Mouse (Mus musculus) v-Abl transformed pro-B cells (cell line): ENCODE measurements around the gene Aldh3b3.
"Not testable (repeated sequence)": the region's sequence is repeated elsewhere in the genome, so short reads cannot be mapped to it uniquely, and the experiment has no call there.

Experiments
- in situ Hi-C, 2 experiments: fragments of 400-800 bp; cut with MboI; formaldehyde crosslinking; loops; one replicate each; pipeline ENCODE4 v1.15.1; 2025; ENCODE audit not compliant: unreplicated experiment in 2 of 2

The Aldh3b3 gene

DNA sequence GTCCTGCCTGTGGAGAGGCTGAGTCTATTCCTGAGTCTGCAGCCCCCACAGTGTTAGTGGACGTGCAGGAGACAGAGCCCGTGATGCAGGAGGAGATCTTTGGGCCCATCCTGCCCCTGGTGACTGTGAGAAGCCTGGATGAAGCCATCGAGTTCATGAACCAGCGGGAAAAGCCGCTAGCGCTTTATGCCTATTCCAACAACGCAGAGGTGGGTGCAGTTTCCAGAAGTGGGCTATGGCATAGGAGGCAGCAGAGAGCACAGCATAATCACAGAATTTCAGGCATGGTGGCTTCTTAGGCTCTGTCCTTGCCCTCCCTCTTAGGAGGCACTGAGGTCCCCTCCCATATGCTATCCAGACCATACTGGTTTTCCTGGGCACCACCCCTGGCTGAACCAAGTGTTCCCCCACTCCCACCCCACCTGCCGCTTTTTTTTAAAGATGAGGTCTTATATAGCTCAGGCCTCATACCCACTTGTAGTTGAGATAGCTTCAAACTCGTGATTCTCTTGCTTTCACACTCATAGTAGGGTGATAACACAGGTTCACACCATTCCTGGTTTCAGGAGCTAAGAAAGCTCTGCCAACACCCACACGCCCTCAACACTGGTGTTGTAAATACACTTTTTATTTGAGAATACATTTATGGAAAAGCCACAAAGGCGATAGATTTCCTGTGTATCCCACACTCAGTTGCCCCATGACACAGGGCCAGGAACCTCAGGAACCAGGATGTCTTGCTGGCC is 8.1 kb downstream of the Aldh3b3 start:
- in situ Hi-C loops: no loop called here

DNA sequence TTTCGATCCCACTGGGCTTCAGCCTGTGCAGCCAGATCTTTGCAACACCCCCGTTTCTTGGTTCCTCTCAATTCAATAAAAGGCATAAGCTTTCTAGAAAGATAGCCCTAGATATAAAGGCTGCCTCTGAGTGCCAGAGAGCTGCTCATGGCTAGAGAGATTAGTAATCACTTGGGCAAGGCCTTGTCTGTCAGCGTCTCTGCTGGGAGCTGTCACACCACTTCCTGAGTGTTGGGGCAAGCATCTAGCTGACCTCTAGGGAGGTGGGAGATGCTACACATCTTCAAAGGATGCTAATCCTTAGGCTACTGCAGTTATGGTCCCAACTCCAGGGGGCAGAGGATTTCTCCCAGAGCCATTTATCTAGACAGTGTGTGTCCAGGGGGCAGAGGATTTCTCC is 8.8 kb downstream of the Aldh3b3 start:
- in situ Hi-C loops: no loop called here

DNA sequence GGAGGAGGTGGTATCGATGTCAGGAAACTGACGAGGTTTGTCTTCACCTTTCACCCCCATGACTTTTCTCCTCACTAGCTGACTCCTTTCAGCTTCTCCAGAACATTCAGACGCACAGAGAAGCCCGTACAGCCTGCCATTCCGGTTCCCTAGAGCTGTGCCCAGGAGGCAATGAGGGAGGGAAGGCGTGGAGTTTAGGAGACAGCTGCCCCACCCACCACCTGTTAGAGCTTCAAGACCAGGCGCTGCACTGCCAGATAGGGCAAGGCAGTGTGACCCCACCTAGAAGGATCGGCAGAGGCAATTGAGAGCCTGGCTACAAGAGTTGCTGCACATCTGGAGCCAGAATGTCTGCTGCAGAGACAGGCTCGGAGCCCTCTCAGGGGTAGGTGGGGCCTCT is 13.8 kb downstream of the Aldh3b3 start, which contains the start of gene Aldh3b2:
Gene Aldh3b2 (plus strand): TSS at position 100 of the 400 bp plus-strand sequence.
- in situ Hi-C loops: no loop called here

DNA sequence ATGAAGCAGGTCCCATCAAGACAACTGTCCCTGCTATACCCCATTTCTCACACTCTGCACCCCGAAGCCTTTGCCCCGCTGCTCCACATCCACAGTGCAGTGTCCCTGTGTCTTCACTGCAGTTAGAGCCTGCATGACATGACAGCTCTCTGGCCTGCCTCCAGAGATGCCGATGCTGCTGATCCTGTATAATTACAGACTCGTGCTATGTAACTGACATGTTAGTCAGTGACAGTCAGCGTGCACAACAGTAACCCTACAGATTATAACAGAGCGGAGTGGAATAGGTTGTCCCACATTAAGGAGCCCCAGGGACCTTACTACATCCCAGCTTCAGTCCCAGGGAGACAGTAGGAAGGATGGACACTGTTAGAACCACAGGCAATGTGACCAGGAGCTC is 16.2 kb downstream of the Aldh3b3 start:
- in situ Hi-C loops: not testable (repeated sequence)

DNA sequence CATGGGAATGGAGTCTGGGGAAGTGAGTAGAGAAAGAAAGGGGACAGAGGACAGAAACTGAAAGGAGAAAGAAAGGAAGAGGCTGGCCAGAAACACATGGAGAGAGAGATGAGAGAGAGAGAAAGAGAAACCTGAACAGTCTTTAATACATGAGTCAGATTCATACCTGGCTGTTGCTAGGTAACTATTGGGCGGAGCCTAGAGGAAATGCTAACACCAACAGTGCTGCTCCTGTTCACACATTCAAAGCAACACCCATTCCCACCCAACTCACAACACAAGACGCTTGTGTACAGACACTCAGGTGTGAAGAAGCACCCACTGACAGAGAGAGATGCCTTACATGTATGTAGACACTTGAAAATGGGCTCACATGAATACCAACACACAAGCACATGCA is 17.4 kb downstream of the Aldh3b3 start:
- in situ Hi-C loops: no loop called here

DNA sequence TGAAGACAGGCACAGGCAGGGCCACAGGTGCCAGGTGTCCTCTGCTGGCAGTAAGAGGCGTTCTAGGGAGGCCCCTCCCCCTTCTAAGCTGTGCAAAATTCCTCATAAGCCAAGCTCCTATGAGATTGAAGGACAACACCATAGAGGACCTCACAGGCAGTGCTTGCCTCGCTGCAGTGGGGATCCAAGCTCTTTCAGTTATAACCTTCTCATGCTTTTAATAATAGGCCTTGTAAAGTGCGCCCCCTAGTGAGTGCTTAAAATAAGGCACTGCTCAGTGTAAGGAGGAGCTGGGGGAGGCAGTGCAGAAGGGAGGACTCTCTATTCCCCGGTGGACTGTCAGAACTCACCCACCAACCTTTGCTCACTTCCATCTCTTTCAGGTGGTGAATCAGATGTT is 21.9 kb downstream of the Aldh3b3 start:
- in situ Hi-C loops: loop anchor here (5.0 kb wide), 2 partner anchors 93 to 188 kb away; no protein-coding TSS in a partner anchor

DNA sequence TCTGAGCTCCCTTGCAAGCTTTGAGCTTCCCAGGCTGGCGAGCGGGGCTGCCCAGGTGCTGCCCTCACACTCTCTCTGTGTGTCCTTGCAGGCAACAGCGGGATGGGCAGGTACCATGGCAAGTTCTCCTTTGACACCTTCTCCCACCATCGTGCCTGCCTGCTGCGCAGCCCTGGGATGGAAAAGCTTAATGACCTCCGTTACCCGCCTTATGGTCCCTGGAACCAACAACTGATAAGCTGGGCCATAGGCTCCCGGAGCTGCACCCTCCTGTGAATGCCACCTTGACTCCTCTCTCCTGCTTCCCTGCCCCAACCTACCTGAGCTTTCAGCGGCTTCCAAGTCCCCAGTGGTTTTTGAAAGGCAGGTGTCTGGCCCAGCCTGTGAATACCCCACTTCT is 22.5 kb downstream of the Aldh3b3 start:
- in situ Hi-C loops: loop anchor here (5.0 kb wide), 2 partner anchors 94 to 189 kb away; no protein-coding TSS in a partner anchor

DNA sequence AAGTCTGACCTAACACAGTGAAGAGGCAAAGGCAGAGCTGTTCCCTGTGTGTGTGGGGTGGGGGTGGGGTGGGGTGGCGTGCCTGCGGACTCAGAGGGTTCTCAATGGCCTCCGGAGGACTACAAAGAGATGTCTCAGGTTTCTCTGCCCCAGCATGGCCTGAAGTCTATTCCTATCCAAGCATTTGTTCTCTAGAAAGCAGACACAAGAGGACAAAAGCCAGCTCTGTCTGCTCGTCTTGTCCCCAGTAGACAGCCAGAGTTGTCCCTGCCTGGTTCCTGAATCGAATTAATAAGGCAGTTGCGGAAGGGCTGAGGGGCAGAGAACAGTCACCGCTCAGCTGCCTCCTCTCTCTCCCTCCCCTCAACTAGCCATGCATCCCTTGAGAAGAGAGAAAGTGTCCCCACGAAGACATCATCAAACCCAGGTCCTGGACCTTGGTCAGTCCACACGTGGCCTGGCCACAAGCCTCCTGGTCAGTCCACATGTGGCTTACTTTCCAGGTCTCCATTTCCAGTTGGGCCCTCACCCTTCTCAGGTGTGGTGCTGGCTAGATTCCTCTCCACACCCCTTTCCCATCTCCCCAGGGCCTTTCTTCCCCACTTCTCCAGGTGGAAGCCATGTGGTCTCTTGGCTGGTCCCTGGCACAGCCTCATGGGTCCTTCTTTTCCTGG is 25.2 kb downstream of the Aldh3b3 start:
- in situ Hi-C loops: loop anchor here (5.0 kb wide), 2 partner anchors 96 to 191 kb away; no protein-coding TSS in a partner anchor

DNA sequence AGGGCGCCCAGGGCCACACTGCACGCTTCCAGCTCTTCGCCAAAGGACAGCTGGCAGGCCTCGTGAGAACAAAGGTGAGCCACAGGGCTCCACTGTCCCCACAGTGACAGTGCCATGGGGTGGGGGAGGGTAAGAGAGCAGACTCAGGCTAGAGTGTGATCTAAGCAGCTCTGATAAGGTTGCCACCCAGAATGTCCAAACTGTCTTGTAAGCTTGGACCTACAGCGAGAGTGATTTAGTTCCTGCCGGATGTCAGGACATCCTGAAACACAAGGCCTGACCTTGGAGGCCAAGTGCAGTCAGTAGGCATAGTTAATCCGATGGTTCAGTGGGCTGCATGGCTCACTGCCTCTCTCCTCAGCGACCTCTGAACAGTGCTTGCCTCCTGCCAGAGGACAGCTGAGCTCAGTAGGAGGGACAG is 26.8 kb downstream of the Aldh3b3 start:
- in situ Hi-C loops: no loop called here

DNA sequence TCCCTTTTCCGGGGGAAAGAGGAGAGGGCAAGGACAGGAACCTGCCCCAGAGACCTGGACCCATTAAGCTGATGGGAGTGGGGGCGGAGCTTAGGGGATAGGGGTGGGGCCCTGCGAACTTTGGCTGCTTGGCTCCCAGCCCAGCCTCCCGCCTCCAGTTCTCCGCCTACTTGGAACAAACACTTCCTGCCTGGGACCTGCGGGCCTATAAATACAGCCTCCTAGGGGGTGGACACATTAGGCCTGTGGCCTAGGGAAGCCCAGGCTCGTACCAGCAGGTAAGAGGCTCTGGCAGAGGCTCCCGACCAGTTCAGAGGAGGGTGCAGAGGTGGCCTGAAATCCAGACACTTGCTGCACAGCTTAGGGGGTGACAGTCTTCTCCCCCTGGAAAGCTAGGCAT is 27.9 kb downstream of the Aldh3b3 start, which contains the start of gene Acy3:
Gene Acy3 (plus strand): TSS at position 237 of the 400 bp plus-strand sequence.
- in situ Hi-C loops: no loop called here

DNA sequence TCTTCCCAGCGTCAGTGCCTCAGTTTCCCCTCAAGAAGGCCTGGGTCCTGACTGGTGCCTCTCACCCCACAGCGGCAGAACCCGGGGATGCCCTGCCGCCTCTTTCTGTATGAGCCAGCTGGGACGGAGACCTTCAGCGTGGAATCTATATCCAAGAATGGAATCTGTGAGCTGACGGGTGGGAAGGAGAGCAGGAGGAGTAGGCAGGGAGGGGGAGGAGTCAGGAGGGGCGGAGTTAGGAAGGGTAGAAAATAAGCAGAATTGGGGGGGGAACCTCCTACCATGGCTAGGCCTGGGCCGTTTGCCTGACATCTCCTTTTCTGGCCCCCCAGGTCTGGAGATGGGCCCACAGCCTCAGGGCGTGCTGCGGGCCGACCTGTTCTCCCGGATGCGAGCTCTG is 29.6 kb downstream of the Aldh3b3 start:
- in situ Hi-C loops: no loop called here

DNA sequence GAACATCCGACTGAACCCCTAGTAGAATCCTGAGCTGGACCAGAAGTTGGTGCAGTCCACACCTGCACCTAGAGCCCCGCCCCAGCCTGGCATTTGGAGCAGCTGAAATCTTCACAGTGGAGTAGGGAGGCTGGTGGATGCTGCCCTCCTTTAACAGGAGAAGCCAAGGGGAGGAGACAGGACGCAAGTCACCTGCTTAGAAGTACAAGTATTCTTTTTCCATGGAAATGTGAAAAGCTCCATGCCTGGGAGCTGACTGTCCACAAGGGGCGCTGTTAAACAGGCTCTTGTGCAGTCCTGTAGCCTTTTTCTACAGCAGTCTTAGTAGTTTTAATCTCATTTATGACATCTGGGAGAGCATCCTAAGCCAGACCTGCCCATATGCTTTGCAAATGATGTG is 30.3 kb downstream of the Aldh3b3 start:
- in situ Hi-C loops: no loop called here

DNA sequence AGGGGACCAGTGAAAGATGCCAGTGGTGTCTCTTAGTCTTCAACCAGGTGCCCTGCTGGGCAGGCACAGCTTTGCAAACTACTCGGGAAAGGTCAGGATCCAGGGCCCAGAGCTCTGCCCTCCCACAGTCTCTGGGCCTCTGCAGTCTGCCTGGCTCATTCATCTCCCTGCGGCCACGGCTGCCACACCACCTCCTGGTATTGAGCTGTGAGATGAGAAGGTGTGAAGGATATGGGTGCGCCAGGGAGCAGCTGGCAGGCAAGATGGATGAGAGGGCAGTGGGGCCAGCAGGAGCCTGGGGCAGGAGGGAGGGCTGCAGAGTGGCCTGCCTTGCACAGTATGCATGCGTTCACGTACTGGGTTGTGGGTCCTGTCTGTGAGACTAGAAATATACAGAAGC is 32.4 kb downstream of the Aldh3b3 start:
- in situ Hi-C loops: loop anchor here in 1 of 2 experiments (10.0 kb wide), 1 partner anchor 216 kb away; no protein-coding TSS in a partner anchor

DNA sequence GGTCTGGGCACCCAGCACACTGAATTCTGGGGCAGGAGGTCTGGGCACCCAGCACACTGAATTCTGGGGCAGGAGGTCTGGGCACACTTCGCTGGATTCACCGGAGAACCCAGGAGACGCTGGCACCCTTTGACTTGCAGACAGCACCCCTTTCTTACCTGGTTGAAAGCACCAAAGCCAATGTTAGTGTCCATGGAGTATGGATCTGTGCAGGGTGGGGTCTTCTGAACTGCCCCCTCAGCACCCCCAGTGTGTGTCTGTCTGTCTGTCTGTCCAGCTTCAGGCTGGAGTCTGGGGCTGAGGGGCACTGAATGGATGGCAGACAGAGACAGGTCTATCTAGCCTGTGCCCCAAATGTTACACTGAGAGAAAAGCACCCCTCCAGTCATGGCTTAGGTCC is 33.1 kb downstream of the Aldh3b3 start:
- in situ Hi-C loops: loop anchor here in 1 of 2 experiments (10.0 kb wide), 1 partner anchor 217 kb away; no protein-coding TSS in a partner anchor

DNA sequence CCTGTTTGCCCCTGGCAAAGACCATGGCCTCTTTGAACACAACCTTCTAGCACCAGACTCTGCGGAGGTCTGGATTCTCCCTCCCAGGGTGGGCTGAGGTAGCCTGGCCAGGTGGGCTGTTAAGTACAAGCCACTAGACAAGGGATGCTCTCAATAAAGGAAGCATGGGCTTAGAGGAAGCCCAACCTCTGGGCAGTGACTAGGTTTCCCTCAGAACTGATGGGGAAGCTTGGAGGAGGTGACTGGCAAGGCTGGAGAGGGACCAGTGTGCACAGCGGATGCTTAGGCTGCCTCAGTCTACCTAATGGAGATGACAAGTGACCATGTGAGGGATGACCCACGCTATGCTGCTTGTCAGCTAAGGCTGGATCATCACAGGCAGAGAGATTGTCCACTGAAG is 33.5 kb downstream of the Aldh3b3 start:
- in situ Hi-C loops: loop anchor here in 1 of 2 experiments (10.0 kb wide), 1 partner anchor 217 kb away; no protein-coding TSS in a partner anchor

DNA sequence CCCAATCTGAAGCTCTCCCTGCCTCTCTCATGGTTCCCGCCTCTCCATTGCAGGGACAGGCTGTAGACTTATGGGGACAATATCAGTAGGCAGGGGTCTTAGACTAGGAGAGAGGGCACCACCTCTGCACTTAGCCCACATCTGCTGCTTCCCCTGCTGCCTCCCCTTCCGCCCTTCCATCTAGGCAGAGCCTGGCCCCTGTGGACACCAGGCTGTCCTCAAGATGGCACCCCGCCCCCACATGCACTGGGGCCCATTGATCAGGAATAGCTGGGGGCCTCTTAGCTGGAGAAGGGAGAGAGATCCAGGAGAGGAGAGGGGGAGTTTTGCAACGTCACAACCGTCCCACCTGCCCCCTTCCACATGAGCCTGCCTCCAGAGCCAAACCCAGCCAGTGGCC is 34.0 kb downstream of the Aldh3b3 start, which contains the start of gene Tbx10:
Gene Tbx10 (plus strand): TSS at position 337 of the 400 bp plus-strand sequence.
- in situ Hi-C loops: loop anchor here in 1 of 2 experiments (10.0 kb wide), 1 partner anchor 218 kb away; no protein-coding TSS in a partner anchor

DNA sequence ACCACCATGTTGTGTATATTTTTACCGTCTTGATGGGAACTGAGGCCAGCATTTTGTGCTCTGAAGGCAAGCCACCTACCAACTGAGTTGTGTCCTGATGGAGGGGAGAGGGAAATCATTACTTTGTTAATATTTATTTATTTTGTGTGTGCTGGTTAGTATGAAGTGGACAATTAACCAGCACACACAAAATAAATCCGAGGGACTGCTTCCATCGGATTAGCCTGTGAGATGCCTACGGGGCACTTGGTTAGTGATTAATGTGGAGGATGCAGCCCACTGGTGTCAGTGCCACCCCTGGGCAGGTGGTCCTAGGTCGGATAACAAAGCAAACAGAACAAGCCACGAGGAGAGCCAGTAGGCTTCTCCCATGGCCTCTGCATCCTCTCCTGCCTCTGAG is 36.5 kb downstream of the Aldh3b3 start:
- in situ Hi-C loops: loop anchor here in 1 of 2 experiments (10.0 kb wide), 1 partner anchor 220 kb away; no protein-coding TSS in a partner anchor

DNA sequence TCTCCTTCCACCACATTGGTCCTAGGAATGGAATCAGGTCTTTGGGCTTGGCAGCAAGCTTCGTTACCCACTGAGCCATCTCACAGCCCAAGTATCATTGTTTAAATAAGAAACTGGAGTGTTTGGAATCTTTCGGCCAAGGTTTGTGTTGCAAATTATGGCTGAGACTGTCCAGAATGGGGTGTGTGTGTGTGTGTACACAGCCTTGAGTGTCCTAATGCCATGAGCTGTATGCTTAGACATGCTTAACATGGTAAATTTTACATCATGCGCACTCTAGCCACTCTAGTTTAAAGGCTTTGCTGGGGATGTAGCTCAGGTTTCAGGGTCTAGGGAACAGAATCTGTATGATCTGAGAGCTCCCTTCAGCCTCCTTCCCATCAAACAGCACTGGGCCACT is 37.1 kb downstream of the Aldh3b3 start:
- in situ Hi-C loops: loop anchor here in 1 of 2 experiments (10.0 kb wide), 1 partner anchor 221 kb away; no protein-coding TSS in a partner anchor

DNA sequence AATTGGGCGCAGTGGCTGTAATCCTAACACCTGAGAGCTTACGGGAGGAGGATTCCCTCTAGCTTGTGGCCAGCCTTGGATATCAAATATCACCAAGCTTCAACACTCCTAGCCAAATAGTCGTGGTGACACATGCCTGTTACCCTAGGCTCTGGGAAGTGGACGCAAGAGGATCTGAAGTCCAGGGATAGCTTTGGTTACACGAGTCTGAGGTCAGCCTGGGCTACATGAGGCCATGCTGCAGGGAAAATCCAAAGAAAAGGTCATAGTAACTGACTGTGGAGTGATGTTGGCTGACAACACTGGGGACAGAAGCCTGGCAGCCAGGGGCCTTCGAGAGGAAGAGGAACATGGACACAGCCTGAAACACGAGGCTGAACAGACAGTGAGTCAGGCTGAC is 37.7 kb downstream of the Aldh3b3 start:
- in situ Hi-C loops: loop anchor here in 1 of 2 experiments (10.0 kb wide), 1 partner anchor 221 kb away; no protein-coding TSS in a partner anchor

DNA sequence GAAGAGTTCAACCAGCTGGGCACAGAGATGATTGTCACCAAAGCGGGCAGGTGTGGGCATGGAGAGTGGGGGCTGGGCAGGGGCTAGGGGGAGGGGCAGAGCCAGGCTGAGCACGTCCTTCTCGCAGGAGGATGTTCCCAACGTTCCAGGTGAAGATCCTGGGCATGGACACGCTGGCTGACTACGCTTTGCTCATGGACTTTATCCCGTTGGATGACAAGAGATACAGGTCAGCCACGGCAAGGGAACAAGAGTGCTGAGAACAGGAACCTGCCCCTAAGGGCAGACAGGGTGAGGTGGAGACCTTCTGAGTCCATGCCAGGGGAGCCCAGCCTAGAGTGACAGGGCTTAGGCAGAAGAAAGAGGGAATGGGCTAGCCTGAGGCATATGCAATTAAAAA is 38.3 kb downstream of the Aldh3b3 start:
- in situ Hi-C loops: loop anchor here in 1 of 2 experiments (10.0 kb wide), 1 partner anchor 222 kb away; no protein-coding TSS in a partner anchor

DNA sequence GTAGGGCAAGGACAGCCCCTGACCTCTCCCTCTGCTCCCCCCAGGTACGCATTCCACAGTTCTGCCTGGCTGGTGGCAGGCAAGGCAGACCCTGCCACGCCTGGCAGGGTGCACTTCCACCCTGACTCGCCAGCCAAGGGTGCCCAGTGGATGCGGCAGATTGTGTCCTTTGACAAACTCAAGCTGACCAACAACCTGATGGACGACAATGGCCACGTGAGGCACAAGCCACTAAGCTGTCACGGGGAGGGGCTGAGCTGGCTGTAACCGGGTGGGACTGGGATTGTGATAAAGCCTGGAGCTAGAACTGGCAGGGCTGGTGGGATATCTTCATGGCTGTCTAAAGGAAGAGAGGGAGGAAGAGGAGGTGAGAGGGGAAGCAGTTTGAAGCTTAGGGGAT is 38.8 kb downstream of the Aldh3b3 start:
- in situ Hi-C loops: loop anchor here in 1 of 2 experiments (10.0 kb wide), 1 partner anchor 222 kb away; no protein-coding TSS in a partner anchor
